Mouse (Mus musculus): ENCODE results near the gene Olfr181.

DNA sequence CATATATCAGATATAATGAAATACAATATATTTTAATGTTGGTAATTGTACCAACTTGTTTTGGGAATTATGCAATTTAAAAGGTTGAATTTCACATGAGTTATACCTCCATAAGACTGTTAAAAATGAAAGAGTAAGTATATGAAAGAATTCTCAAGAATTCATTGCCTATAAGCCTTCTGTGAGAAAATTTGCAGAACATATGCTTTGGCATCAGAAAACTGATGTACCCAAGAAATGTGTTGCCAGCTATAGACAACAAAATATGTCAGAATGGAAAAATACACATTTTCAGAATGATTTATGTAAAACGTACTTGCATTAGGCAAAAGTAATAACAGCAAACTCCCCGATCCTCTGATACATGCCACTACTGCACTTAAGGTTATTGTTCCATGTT is 44.1 kb downstream of the Olfr181 start:
- TF ChIP-seq CTCF (IDR thresholded peaks at IDR 0.05; ENCODE audit: borderline replicate concordance, control insufficient read depth, extremely low read depth, insufficient read depth, low read length, poor library complexity) (no peak), POLR2A (IDR thresholded peaks at IDR 0.05; ENCODE audit: control insufficient read depth, extremely low read depth, insufficient read depth, low read length, poor library complexity) (no peak)

Data from thymus, adult 2 months (tissue).